Mouse (Mus musculus) 3T3-L1 (cell line): Measurements from ENCODE around the gene Gm21969.

ENCODE experiments used
- DNase-seq: peaks from one replicate; pipeline ENCODE4 v3.0.0-alpha.2; 2015; ENCODE audit warnings: low read depth, low spot score

Gm21969 gene

DNA sequence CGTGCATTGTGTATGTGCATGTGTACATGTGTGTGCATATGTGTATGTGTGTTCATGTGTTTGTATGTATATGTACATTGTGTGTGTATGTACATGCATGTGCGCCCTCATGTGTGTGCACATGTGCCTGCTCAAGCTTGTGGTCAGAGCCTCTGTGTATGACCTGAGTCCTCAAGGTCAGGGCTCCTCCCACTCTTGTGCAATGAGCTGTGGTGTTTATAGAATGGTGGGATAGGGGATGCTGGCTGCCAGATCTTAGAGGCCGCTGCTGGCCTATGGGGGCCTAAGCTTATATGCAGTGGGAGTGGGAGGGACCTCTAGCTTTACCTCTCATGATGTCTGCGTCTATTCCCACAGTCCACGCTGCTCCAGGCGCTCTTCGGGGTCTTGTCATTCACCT is 17.3 kb upstream of the Gm21969 start:
- no peak for DNase-seq

DNA sequence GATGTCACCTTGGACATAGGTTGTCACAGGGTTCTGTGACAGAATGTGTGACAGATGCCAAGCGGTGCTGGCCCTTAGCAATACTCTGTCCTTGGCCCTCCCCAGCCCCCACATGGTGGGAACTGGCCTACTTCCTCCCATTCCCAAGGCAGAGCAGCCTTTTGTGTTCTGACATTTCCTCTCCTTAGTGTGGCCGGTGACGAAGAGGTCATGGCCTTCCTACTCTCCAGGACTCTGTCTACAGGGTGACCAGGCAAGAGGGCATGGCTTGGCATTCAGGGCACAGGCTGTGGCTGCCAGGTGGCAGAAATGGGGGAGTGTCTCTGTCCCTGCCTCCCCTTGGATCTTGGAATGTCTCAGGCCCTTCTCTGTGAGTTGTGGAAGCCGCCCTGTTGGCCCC is 15.6 kb upstream of the Gm21969 start:
- DNase-seq = no peak

DNA sequence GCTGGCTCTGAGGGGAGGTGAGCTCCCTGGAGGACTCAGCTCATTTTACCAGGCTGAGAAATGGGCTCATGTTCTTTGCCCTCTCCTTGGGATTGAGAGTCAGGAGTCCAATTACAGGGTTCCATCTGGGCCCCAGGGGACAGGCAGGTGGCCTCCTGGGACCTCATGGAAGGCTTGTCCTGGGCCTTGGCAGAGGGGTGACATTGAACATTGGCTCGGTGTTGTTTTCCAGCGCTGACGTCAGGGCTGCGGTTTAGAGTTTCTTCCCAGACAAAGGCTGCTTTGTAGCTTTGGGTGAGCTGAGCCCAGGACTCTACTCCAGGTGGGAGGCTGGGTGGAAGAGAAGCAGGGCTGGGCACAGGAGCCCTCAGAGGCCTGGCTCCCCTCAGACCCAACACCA is 15.2 kb upstream of the Gm21969 start:
- DNase-seq = no peak

DNA sequence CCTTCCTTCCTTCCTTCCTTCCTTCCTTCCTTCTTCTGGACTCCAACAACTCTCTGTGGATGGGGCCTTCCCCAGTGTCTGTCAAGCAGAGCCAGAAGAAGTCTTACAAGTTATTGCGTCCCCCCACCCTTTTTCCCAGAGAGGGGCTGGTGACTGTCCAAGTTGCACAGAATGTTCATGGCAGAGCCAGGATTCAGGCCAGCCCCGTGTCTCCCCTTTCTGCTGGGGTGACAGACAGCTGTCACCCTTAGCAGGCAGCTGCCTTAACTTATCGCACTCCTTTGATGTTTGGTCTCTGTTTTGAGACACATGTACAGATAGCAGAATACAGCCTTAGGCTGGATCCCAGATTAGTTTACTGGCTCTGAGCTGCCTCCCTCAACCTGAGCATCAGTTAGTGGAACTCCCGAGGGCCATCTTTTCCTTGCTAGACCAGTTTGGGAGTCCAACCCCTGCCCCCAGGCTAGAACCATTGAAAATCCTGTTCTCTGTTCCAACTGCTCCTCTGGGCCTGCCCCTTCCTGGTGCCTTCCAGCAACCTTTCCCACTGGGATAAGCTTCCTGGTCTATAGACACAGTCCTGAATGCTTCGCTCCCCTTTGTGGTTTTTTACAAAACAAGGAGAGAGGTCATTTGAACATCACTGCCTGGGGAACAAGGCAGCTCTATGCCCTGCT is 13.5 kb upstream of the Gm21969 start:
- DNase-seq = no peak

DNA sequence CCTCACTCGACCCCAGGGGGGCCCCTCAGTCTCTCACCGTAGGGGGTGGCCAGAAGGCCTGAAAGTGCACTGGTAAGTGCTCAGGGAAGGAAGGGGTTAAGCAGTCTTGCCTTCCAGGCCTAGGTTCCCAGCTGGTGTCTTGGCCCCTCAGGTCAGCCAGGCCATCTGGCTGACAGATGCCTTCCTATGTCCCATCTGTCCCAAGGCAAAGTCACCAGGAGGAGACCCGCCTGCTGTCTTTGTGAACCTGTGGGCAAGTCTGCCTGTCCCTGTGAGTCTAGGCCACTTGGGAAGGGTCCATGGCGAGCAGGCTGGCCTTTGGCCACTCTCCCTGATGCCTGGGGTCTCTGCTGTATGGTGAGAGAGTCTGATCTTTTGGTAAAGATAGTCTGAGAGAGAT is 12.5 kb upstream of the Gm21969 start:
- no peak for DNase-seq

DNA sequence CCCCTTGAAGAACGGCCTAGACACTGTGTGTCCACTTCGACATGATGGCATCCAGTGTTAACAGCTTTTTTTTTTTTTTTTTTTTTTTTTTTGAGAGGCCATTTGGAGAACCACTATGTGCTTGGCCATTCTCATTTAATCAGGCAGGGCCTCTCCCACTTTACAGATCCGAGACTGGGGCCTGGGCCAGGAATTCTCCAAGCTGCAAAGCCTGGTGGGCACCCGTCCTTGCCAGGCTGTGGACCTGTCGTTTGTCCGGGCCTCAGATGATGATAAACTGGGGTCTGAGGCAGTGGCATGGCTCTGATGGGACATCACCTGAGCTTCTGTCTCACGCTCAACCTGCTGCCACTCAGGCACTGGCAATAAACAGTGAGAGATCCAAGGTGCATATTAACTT is 10.1 kb upstream of the Gm21969 start:
- no peak for DNase-seq

DNA sequence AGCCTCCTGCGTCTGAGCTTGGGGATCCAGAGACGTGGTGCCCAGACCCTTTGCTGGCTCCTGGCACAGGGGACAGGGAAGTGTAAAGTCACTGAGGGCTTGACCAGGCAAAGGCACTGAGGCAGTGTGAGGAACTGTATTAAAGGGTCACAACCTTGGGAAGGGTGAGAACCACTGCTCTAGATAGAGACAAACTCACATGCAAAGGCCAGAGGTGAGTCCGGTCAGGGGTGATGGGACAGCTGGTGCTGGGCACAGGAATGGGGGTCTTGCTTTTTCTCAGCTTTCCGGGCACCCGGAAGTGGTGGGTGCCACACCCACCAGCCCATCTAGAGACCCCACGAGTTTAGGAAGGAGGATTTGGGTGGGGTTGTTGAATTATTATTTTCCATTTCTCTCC is 9.6 kb upstream of the Gm21969 start:
- DNase-seq = no peak

DNA sequence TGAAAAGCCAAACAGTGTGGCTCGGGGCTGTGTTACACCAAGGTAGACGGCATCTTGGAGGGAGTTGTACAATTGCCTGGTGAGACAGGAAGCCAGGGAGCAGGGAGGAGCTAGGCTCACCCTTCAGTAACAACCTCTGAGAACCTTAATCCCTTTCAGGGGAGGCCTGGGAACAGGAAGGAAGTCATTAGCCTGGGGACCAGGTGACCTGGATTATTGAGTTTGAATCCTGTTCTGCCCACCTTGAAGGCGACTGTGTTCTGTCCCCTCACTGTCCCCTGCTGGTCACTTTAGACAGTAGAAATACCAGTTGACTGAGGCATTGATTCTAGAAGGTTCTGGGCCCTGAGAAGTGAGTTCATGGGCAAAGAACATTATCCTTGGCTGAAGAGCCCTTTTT is 8.9 kb upstream of the Gm21969 start:
- DNase-seq = no peak

DNA sequence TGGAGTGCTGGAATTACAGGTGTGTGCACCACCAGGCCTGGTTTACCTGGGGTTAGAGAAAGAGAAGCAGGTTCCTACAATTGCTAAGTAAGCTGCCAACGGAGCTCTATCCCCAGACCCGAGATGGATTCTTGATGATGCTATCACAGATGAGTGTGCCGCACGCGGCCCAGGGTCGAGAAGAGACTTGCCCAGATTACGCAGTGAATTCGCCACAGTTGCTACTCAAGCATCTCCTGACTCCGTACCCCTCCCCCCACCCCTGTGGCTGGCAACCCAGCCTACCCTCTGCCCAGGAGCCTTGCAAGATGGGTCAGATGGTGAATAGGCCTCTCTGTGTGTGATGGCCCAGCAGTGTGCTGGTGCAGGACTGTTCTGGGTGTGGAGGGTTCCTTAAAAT is 6.3 kb upstream of the Gm21969 start:
- DNase-seq = no peak

DNA sequence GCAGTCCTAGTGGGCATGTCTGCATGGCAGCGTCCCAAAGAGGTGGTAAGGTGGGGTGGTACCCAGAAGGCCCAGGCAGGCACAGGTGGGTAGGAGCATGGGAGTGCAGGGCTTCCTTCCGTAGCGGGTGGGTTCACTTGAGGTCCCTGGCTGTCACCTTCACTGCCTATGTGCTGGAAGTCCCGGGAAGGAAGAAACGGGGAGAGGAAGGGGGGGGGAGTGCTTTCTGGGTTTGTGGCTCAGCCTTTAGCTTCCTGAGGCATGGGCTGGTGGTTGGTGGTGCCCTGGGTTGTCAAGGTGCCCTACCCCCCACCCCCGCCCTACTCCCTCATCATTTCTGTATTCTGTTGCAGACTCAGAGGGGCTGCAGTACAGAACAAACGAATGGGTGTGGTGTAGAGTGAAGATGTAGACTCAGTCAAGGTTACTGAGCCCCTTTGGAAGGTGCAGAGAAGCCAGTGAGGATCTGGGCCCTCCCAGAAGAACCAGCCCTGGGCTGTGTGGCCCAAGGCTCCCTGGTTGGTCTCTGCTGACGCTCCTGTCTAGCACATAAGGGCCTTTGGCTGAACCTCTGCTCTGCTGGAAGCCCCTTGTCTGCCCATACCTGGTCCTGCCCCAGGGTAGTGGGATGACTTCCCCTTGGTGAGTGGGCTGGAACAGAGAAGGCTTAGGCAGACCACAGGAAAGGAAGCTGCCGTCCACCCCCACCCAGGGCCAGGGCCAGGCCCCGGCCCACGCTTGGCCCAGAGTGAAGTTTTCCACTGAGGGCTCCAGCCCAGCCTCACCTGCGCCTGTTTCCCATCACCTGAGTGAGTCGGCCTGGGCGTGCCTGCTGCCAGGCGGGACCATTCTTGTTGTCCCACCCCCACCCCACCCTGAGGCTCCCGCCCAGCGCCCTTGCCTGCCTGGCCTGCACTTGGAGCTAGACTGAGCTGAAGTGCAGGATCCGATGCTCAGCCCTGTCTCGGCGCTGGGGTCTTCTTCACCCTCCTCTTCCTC is 5.4 kb upstream of the Gm21969 start:
- DNase-seq = no peak

DNA sequence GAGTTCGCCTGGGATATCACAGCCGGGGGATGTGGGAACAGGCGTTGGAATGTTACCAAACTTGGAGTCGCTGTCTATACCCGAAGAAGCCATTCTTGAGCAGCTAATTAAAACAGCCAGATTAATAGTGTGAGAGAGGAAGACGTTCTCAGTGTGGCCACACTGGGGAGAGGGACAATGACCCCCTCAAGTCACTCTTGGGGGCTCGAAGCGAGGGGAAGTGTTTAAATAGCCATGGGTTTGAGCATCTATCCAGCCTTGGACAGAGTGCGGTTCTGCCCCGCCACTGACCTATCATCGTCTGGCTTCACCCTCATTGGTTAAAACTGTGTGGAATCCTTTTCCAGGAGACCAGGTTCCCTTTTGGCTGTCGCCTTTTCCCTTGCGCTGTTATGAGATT is 4.6 kb upstream of the Gm21969 start:
- DNase-seq = peak; percentile 61

DNA sequence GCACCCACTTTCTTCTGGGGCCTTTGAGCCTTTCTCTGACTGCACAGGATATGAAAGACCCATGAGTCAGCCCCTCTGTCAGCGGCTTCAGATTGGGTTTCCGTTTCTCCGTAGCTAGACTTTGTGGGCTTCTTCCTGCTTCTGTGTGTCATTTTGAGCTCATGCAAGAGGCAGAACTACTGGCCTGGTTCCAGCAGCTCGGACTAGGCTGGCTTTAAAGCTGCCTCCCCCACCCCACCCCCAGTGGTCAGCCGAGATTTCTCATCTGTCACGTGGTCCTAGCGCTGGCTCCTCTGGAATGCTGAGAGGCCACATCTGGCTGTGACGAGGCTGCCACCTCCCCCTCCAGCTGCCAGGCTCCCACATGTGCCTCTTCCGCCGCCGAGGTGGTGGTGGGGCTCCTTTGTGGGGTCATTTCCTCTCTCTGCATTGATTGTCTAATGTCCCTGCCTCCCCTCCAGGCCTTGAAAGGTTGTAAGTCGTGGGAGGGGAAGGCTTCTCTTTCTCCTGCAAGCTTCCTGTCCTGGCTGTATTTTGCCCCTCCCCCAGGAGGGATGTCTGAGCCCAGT is 4.0 kb upstream of the Gm21969 start:
- peak; percentile 100 for DNase-seq

DNA sequence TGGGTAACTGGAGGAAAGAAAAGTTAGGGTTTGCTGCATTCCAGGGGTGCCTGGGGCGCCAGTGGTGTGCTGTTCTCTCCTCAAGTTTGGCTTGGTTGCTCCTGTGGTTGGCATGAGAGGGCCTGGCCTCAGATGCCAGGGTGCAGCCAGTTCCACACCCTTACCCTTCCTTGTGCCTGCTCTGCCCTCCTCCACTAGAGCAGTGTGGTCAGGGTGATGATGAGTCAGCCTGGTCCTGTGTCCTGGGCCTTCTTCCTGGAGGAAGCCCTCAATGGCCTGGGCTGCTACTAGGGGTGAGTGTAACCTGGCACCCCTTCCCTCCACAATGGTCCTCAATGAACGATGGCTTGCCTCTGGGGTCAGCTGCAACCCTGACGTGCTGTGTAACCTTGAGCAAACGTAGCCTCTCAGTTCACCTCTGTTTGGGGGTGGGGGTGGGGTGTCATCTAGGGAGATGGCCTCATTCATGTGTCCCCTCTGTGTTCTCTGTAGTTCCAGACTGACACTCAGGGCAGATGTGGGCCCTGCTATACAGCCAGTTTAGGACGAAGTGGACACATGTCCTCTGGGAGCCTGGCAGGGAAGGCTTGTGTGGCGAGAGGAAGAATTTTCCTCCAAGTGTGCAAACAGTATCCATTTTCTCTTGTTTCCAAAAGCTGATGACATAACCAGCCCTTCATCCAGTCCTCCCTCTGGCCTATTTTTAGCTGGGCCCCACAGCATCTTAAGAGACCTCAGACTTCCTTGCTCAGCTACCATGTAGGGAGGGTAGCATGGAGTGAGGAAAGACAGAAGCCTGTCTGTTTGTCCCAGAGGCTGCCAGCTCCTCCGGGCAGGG is 1.2 kb upstream of the Gm21969 start:
- DNase-seq = peak; percentile 78

DNA sequence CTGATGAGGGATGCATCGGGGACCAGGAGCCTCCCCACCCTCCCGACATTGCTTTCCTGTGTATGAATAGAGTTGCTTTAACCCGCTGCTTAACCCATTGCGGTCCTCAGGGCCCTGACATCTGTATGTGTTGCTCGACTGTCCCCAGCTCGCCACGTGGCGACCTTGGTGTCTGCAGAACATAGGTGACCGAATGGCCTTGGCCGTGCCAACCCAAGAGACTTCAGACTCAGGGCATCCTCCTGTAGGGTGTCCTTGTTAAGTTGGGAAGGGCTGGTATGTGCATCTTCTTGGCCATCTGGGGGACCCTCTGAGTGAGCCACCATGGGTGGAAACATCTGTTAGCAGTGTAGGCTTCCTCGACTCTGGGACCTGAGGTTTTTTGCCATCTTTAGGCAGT is 2.2 kb downstream of the Gm21969 start:
- DNase-seq = no peak

DNA sequence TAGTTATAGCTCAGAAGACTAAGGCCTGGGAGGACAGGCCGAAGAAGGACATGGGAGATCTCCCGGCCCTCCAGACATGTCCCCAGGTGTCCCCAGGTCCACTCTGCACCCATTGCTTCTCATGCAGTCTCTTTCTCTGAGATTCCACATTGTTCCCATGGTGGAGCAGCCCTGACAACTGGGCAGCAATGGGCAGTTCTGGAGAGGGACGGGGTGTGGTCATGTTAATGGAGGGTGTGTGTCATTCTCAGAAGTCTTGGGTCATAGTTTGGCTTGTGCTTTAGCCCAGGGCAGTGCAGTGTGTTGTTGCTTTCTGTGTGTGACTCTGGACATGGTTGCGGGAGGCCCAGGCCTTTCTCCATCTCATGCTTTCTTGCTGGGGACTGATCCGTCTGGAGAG is 3.7 kb downstream of the Gm21969 start:
- DNase-seq = no peak

DNA sequence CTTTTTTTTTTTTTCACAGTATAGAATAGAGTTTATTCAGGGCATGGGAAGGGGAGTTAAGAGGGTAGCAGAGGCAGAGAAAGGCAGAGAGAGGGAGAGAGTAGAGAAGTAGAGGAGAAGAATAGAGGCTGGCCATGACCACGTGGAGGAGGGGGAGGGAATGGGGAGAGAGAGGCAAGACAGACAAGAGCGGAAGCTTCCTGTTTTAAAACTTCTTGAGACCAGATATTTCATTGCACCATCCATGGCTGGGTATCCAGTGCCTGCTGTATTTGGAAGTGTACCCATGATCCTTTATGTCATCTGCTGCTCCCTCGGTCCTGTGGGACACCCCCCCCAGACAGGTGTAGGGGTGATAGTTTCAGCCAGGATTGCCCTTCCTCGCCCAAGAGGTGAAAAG is 6.0 kb downstream of the Gm21969 start:
- no peak for DNase-seq

DNA sequence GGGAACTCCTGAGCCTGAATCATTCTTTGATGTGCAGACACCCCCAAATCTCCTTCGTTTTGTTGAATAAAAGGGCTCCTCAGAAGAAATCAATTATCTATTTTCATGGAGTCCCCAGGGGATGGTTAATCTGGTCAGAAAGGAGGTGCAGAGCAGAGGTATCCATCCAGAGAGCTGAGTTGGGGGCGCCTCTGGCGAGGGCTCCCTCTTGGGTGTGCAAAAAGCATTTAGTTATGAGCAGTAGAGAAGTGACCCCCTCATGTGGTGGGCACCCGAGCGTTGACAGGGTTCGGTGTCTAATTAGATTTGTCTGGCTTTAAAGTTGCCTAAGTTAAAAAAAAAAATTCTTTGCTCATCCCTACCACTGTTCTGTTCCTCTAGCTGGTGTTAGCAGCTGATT is 8.0 kb downstream of the Gm21969 start:
- no peak for DNase-seq

DNA sequence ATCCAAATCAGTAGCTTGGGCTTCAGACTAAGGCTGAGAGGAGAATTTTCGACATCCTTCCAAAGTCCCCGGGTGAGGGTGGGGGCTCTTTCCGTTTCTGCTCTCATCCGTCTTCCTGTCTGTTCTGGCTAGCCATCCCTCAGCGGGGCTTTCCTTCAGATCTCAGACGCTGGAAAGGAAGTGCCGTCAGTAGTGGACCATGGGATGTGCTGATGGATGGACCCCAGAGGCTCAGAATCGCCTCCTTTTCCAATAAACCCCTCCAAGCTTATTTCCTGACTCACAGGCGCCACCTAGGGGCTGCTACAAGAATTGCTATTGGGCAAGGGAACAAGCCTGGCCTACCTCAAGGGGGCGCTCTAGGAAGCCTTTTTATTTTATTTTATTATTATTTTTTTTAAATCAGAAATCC is 8.6 kb downstream of the Gm21969 start:
- peak; percentile 86 for DNase-seq

DNA sequence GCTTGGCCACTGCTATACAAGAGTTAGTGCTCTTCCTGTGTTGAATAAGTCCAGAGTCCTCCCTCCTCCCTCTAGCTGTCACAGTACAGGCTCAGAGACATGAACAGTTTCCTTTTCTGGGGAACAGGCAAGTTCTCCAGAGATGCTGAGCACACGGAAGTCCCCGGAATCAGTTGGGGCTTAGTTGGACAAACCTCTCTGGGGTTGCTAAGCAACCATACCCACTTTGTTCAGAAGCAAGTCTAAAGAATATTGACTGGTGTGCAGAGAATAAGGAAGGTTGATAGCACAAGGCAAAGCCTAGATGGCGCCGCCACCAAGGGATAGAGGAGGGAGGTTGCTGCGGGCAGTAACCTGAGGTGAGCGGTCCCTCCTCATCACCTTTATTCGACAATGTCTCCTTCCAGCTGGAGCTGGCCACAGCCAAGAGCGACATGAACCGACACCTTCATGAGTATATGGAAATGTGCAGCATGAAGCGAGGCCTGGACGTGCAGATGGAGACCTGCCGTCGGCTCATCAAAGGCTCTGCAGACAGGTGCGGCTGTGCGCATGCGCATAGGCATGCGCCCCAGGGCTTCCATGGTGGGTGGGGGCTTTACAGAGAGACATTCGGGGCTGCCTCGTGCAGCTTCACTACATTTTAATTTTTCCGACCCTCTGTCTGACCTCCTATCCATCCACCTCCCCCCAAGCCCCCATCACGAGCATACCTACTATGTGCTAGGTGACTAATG is 11.7 kb downstream of the Gm21969 start:
- DNase-seq = no peak

DNA sequence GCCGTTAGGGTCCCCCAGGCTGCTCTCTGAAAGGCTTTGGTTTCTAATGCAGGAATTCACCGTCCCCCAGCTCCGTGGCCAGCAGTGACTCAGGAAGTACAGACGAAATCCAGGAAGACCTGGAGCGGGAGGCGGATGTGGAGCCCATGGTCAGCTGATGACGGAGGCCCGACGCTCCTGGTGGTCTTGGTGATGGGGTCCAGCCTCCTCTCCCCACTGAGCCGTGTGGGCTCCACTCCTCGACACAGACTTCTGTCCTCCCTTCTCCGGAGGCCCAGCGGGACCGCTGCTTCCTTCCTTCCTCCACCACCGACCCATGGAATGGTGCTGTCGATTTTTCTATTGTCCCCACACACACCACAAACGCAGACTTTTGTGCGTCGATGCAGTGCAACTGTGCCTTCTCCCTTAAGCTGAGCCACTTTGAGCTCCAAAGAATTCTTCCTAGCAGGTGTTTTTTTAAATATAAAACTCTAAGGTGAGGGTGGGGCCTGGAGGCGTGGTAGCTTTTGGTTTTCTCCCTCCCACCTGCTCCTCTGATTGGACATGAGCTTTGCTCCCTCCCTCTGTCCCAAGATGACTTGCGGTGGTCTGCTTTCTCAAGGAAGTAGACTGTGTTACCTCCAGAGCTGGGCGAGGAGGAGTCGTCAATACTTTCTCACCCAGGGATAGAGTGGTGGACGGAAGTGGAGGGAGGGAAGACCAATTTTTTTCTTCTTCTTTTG is 13.5 kb downstream of the Gm21969 start:
- DNase-seq = no peak

DNA sequence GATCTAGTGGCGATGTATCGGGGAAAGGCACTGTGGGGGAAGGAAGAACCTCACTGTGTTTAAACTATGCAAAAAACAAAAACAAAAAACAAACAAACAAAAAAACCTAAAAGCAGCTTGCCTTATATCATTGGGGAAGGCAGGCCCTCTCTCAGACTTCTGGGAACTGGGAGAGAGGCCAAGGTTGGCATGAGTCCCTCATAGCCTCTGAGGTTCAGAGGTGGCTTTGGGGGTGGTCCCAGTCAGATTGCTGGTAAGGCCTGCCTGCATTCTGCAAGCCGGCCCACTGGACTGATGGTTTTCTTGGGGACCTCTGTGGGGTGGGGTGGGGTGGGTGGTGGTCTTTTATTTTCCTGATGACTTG is 14.0 kb downstream of the Gm21969 start:
- DNase-seq = no peak
